Mouse (Mus musculus): ENCODE results near the gene St3gal6. TPM values are rescaled to one million over a fixed set of nuclear protein-coding genes. Genes with fewer than 3 reads are reported as not detected.

The St3gal6 gene
- polyA plus RNA-seq, 1 experiment: 38.8 TPM

DNA sequence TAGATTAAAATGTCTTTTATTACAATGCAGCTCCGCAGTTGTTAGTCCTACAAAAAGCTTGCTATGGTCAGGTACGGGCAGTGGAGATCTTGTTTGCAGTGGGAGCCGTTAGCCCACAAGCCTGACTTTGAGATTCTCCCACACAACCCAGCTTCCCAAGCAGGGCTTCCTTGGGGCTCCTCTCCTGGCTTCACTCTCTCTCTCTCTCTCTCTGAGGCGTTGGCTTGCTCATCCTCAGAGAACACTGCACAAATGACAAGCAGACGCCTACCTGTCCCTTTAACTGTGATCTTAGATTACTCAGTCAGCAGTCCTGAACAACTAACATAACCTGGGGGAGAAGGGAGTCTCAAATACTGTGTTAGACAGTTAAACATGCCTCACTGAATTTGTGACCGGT is 36.2 kb downstream of the St3gal6 start:
- H3K4me1 ChIP-seq (ENCODE audit: control insufficient read depth, insufficient read depth, low read length): no peaks in the 10 kb centered on the region; the same call in none of the 2 replicates
- no peak for DNase-seq
- WGBS: 84% methylated on average over 6 of the region's 6 CpGs
- no peak for TF ChIP-seq CTCF (IDR thresholded peaks at IDR 0.05; ENCODE audit: insufficient read depth, low read length)
- TF ChIP-seq POLR2A (IDR thresholded peaks at IDR 0.05; ENCODE audit: borderline replicate concordance, extremely low read depth, low read depth, low read length): no peak
- H3K4me3 ChIP-seq (replicated peaks; ENCODE audit: extremely low read depth, low read depth, low read length): no peak overlapping the region

DNA sequence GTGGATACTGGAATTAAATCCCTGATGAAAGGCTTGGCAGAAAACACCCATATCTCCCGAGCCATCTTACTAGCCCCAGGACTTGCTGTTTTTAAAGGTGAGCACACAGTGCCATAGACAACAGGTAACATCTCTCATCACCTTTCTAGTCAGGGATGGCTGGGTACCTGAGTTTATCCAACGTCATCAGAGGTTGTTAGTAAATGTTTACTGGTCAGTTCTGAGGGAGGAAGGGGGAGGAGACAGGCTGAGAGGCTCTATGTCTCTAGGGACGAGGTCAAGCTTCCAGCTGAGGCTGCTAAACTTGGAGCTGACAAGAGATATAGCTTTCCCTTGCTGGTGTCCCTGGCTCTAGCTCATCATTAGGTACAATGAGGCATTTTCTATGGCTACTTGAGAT is 41.7 kb downstream of the St3gal6 start:
- TF ChIP-seq CTCF (IDR thresholded peaks at IDR 0.05; ENCODE audit: insufficient read depth, low read length): no peak
- 26% methylated on average over 3 of the region's 3 CpGs for WGBS
- Histone ChIP-seq H3K4me3 (replicated peaks; ENCODE audit: extremely low read depth, low read depth, low read length) (no peak overlapping the region), H3K4me1 (ENCODE audit: control insufficient read depth, insufficient read depth, low read length) (peaks cover 22% of the 10 kb centered on the region)
- no peak for DNase-seq

DNA sequence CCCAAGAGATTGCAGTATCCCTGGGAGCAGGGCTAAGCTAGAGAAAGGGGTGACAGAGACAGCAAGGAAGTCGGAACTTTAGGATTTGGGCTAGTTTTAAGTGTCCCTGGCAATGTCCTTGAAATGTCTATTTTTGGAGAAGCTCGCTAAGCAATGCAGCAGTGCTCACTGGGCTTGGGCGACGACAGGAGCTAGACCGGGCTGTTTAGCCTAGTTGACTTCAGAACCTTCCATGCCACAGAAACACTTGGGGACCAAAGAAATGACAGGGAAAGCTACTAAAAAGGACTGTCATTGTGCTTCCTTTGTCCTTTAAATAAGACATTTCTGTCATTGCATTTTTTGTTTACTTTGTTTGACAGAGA is 42.2 kb downstream of the St3gal6 start:
- Histone ChIP-seq H3K4me3 (replicated peaks; ENCODE audit: extremely low read depth, low read depth, low read length) (no peak overlapping the region), H3K4me1 (ENCODE audit: control insufficient read depth, insufficient read depth, low read length) (peaks cover 24% of the 10 kb centered on the region)
- DNase-seq: no peak
- TF ChIP-seq POLR2A (IDR thresholded peaks at IDR 0.05; ENCODE audit: borderline replicate concordance, extremely low read depth, low read depth, low read length) (no peak), CTCF (IDR thresholded peaks at IDR 0.05; ENCODE audit: insufficient read depth, low read length) (no peak)
- 26% methylated on average over 5 of the region's 5 CpGs for WGBS

DNA sequence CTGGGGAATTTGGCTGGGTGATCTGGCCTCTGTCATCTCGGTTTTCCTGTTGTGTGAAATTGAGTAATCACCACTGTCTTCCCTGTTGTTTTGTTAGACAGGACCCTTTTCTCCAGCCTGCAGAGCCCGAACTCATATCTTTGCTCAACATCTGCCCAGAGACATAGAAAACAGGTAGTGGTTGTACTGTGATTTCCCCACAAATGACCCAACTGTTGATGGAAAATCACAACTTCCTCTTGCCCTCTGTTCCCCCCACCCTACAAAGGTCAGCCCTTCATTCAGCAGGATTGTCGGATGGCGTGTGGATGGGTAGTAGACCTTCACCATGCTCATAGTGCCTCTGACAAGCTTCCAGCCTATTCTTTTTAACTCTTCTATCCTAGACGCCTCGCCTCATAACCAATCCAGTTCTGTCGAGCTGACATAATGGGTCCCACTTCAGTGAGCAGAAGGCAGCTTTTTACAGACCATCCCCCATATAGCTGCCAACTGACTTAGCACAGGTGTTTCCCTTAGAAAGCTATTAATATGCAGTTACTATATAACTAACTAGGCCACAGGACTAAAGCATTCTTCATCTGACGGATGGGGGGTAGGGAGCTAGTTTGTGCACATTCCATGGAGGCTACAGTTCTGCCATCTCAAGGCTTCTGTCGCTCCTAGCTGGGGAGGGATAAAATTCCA is 42.7 kb downstream of the St3gal6 start:
- no peak for DNase-seq
- WGBS: 49% methylated on average over 9 of the region's 9 CpGs
- H3K4me1 ChIP-seq (ENCODE audit: control insufficient read depth, insufficient read depth, low read length): peaks cover 28% of the 10 kb centered on the region
- TF ChIP-seq POLR2A (IDR thresholded peaks at IDR 0.05; ENCODE audit: borderline replicate concordance, extremely low read depth, low read depth, low read length) (no peak), CTCF (IDR thresholded peaks at IDR 0.05; ENCODE audit: insufficient read depth, low read length) (no peak)
- no peak overlapping the region for H3K4me3 ChIP-seq (replicated peaks; ENCODE audit: extremely low read depth, low read depth, low read length)

DNA sequence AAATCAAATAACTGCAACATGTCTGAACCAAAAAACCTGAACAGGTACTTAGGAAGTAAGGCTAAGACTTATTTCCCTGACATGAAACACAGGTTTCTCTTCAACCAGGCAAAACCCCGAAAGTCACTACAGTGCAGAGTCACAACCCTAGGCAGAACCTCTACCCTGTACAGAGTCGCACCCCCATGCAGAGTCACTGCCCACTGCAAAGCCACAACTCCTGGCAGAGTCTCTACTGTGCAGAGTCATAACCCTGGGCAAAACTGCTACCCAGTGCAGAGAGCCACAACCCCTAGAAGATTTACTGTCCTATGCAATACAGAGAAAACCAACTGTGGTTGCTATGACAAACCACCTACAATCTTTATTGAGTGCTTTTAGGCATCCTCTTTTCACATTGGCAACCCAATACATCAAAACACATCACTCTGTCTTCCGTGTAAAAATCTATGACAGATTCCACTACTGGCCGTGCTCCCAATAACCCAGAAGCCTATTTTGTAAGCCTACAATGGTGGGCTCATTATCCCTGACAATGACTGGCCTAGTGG is 44.1 kb downstream of the St3gal6 start:
- no peak for DNase-seq
- peaks cover 37% of the 10 kb centered on the region for H3K4me1 ChIP-seq (ENCODE audit: control insufficient read depth, insufficient read depth, low read length)
- WGBS: 61% methylated on average over 4 of the region's 4 CpGs
- TF ChIP-seq POLR2A (IDR thresholded peaks at IDR 0.05; ENCODE audit: borderline replicate concordance, extremely low read depth, low read depth, low read length): no peak
- no peak for TF ChIP-seq CTCF (IDR thresholded peaks at IDR 0.05; ENCODE audit: insufficient read depth, low read length)
- H3K4me3 ChIP-seq (replicated peaks; ENCODE audit: extremely low read depth, low read depth, low read length): no peak overlapping the region

DNA sequence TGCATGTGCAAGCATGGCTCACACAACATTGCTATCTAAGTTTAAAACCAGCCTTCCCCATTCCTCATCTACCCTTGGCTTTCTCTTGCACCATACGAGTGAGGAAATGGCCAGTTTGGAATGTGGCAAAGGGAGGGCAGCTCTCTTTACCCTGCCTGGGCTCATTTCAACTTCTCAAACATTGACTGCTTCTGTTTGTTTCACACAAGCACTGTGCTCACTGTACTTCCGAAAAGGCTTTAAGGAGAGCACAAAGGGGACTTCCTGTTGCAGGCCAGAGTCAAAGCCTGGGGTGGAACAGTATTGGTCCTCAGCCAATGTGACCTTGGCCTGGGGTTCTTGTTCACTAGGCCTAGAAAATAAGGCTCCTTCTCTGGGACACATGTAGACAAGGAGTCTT is 47.7 kb downstream of the St3gal6 start:
- TF ChIP-seq POLR2A (IDR thresholded peaks at IDR 0.05; ENCODE audit: borderline replicate concordance, extremely low read depth, low read depth, low read length) (no peak), CTCF (IDR thresholded peaks at IDR 0.05; ENCODE audit: insufficient read depth, low read length) (no peak)
- WGBS: 10% methylated on average over 2 of the region's 2 CpGs
- peaks cover 23% of the 10 kb centered on the region for H3K4me1 ChIP-seq (ENCODE audit: control insufficient read depth, insufficient read depth, low read length)
- H3K4me3 ChIP-seq (replicated peaks; ENCODE audit: extremely low read depth, low read depth, low read length): no peak overlapping the region
- peak; percentile 51 for DNase-seq

DNA sequence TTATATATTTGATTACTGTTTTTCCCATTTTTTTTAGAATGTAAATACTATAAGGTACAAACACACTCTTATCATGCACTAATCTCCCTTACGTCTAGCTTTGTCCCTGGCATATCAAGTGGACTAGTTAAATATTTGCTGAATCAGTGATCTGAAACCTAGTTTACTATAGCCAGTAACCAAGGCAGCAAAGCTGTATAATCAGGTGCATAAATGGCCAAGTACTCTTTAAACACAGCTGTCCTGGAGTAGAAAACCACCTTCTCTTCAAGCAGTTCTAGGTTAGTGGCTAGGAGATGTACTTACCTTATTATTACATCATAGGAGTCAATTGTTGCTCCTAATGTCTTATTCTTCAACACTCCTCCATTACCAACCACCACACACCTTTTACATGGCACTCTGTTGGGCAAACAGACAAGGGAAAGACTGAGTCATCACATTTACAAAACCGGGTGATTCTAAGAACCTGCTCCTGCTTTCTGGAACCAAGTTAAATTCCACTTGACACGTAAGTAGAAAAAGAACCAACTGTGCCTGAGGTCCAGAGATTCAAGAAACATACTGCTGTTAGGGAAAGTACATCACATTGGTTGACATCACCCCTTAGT is 48.4 kb downstream of the St3gal6 start:
- Histone ChIP-seq H3K4me3 (replicated peaks; ENCODE audit: extremely low read depth, low read depth, low read length) (no peak overlapping the region), H3K4me1 (ENCODE audit: control insufficient read depth, insufficient read depth, low read length) (peaks cover 20% of the 10 kb centered on the region)
- TF ChIP-seq CTCF (IDR thresholded peaks at IDR 0.05; ENCODE audit: insufficient read depth, low read length) (no peak), POLR2A (IDR thresholded peaks at IDR 0.05; ENCODE audit: borderline replicate concordance, extremely low read depth, low read depth, low read length) (no peak)
- WGBS: 49% methylated on average over 3 of the region's 3 CpGs
- no peak for DNase-seq

DNA sequence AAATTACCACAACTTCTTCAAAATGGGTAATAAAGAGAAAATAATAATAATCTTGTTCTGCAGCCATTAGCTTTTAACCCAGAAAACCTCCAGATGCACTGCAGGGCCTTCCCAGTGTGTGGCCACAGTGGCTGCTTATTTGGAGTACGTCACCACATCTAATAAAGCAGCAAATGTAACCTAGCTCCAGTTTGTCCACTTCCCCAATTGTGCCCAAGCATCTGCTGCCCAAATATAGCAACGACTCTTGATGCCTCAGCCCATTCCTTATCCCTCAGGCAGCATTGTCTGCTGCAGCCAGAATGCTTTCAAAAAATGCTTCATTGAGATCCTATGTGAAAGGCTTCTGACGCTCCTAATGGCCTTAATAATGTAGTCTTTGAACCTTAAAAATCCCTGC is 49.2 kb downstream of the St3gal6 start:
- DNase-seq: no peak
- no peak for TF ChIP-seq CTCF (IDR thresholded peaks at IDR 0.05; ENCODE audit: insufficient read depth, low read length)
- no peak for TF ChIP-seq POLR2A (IDR thresholded peaks at IDR 0.05; ENCODE audit: borderline replicate concordance, extremely low read depth, low read depth, low read length)
- Histone ChIP-seq H3K4me3 (replicated peaks; ENCODE audit: extremely low read depth, low read depth, low read length) (no peak overlapping the region), H3K4me1 (ENCODE audit: control insufficient read depth, insufficient read depth, low read length) (peaks cover 18% of the 10 kb centered on the region)
- WGBS: 62% methylated on average over 3 of the region's 3 CpGs

DNA sequence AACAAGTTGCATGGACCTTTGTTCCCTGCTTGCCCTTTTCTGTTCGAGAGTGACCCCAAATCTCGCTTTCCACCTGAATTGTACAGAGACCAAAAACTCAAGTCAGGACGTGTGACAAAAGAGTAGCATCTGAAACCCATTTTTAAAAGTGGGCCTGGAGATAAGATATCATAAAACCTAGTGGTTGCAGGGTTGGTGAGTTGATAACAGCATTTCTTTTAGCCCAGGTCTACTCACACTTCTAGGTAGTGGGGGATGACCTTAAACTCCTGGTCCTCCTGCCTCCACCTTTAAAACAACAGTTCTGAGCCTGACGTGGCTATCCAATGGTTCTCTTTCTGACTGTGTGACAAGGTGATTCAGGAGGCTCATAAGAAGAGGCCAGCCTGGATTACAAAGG is 53.2 kb downstream of the St3gal6 start:
- H3K4me1 ChIP-seq (ENCODE audit: control insufficient read depth, insufficient read depth, low read length): peaks cover 4% of the 10 kb centered on the region
- WGBS: 83% methylated on average over 4 of the region's 4 CpGs
- no peak for DNase-seq

DNA sequence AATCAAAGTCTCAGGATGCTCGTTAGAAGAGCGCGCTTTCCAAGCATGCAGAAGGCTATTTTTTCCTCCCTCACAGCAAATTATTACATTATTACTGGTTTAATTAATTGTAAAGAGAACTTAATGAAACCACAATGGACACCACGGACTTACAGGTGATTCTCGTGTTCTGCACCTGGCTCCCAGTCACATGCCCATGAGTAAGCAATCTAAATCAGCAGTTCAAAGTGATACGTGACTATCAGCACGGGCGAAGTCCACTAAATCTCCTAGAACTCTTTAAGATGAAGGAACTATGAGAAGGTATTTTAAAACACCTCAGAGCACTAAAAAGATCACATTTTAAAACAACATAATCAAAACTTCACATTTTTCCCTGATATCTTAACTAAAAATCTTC is 54.0 kb downstream of the St3gal6 start:
- no peak for TF ChIP-seq POLR2A (IDR thresholded peaks at IDR 0.05; ENCODE audit: borderline replicate concordance, extremely low read depth, low read depth, low read length)
- TF ChIP-seq CTCF (IDR thresholded peaks at IDR 0.05; ENCODE audit: insufficient read depth, low read length): no peak
- Histone ChIP-seq H3K4me3 (replicated peaks; ENCODE audit: extremely low read depth, low read depth, low read length) (no peak overlapping the region), H3K4me1 (ENCODE audit: control insufficient read depth, insufficient read depth, low read length) (peaks cover under 1% of the 10 kb centered on the region; the same call in 1 of the 2 replicates)
- DNase-seq: no peak
- WGBS: 88% methylated on average over 8 of the region's 8 CpGs

More for the DNA sequence above, 53.2 kb downstream of the St3gal6 start:
- H3K4me3 ChIP-seq (replicated peaks; ENCODE audit: extremely low read depth, low read depth, low read length): no peak overlapping the region
- TF ChIP-seq CTCF (IDR thresholded peaks at IDR 0.05; ENCODE audit: insufficient read depth, low read length) (no peak), POLR2A (IDR thresholded peaks at IDR 0.05; ENCODE audit: borderline replicate concordance, extremely low read depth, low read depth, low read length) (no peak)

Measured in lung, adult 2 months (tissue).